Mouse (Mus musculus) small intestine, adult 2 months (tissue): Measurements from ENCODE around the gene 2410015M20Rik.

ENCODE experiments used
- CTCF ChIP-seq: fragments of 200-500 bp; IDR thresholded peaks from 2 replicates; pipeline ENCODE4 v1.5.1; 2012; ENCODE audit warnings: low read depth, mild to moderate bottlenecking, control low read depth, inconsistent platforms, low read length, moderate library complexity, mixed read lengths; ENCODE audit not compliant: insufficient replicate concordance, insufficient read length; ENCODE audit errors: extremely low read depth
- POLR2A ChIP-seq: fragments of 200-500 bp; IDR thresholded peaks from 2 replicates; pipeline ENCODE4 v1.6.1; 2012; ENCODE audit warnings: low read depth, mild to moderate bottlenecking, control low read depth, inconsistent platforms, low read length, moderate library complexity

DNA sequence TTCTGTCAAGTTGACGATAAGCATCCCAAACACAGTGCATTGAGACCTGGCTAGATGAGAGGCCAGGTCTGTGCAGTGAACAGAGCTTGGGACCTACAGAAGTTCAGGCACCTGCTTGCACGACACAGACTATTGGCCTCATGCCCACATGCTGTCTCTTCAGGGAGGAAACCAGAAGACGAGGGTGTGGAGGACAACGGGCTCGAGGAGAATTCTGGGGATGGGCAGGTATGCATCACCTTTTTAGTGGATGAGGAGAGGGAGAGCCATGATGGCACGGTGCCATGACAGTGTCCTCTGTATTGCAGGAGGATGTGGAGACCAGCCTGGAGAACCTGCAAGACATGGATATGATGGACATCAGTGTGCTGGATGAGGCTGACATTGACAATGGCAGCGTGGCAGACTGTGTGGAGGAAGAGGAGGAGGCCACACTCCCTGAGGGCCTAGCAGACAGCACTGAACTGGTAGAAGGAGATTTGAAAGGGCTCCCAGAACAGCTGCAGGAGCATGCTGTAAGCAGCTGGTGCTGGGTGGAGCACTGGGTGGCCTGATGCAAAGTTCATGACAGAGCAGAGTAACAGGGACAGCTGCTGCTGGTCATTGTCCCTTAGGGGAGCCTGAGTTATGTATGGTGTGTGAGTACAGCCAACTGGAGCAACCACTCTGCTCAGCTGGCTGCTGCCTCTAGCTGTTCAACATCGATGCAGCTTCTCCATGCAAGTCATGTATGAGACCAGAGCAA, 15.9 kb downstream of the 2410015M20Rik start:
- TF ChIP-seq CTCF (no peak), POLR2A (no peak)
